Mouse (Mus musculus): ENCODE data around the gene Dhdh. TPM values are rescaled to one million over a fixed set of nuclear protein-coding genes. Genes with fewer than 3 reads are reported as not detected.

The Dhdh gene
- polyA plus RNA-seq, 1 experiment from 2014 or later: 4.1 TPM

Other genes with a start within 250 kb of the Dhdh start
- 1.1 and 2.5 TPM in 2 replicates for gene Cd37, start 249.7 kb downstream of the Dhdh start, polyA plus RNA-seq (2014; fragmentation: Nextera tagmentation; extraction: Ambion mirVana)
- 0.14 and 0.32 TPM in 2 replicates for gene Slc6a16, start 247.7 kb downstream of the Dhdh start, polyA plus RNA-seq (2014; fragmentation: Nextera tagmentation; extraction: Ambion mirVana)
- not detected in 2 replicates for gene Slc6a21, start 211.3 kb downstream of the Dhdh start, polyA plus RNA-seq (2014; fragmentation: Nextera tagmentation; extraction: Ambion mirVana)
- gene Trpm4, start 155.0 kb downstream of the Dhdh start, polyA plus RNA-seq (2014; fragmentation: Nextera tagmentation; extraction: Ambion mirVana): 5.2 and 6.9 TPM in 2 replicates
- 0.68 and 0.77 TPM in 2 replicates for gene Hrc, start 153.5 kb downstream of the Dhdh start, polyA plus RNA-seq (2014; fragmentation: Nextera tagmentation; extraction: Ambion mirVana)
- 8.2 and 9.5 TPM in 2 replicates for gene Ppfia3, start 121.8 kb downstream of the Dhdh start, polyA plus RNA-seq (2014; fragmentation: Nextera tagmentation; extraction: Ambion mirVana)
- gene Lin7b, start 118.2 kb downstream of the Dhdh start, polyA plus RNA-seq (2014; fragmentation: Nextera tagmentation; extraction: Ambion mirVana): 0.92 and 1.7 TPM in 2 replicates
- 76.5 and 114 TPM in 2 replicates for gene Snrnp70, start 93.1 kb downstream of the Dhdh start, polyA plus RNA-seq (2014; fragmentation: Nextera tagmentation; extraction: Ambion mirVana)
- 0.11 TPM in 1 of 2 replicates, not detected in the other for gene Kcna7, start 83.2 kb downstream of the Dhdh start, polyA plus RNA-seq (2014; fragmentation: Nextera tagmentation; extraction: Ambion mirVana)
- 0.99 and 1.2 TPM in 2 replicates for gene Ntf5, start 75.1 kb downstream of the Dhdh start, polyA plus RNA-seq (2014; fragmentation: Nextera tagmentation; extraction: Ambion mirVana)
- 0.47 TPM in 1 of 2 replicates, not detected in the other for gene Lhb, start 68.0 kb downstream of the Dhdh start, polyA plus RNA-seq (2014; fragmentation: Nextera tagmentation; extraction: Ambion mirVana)
- 29.2 and 30.6 TPM in 2 replicates for gene Gys1, start 54.0 kb downstream of the Dhdh start, polyA plus RNA-seq (2014; fragmentation: Nextera tagmentation; extraction: Ambion mirVana)
- gene Ruvbl2, start 50.7 kb downstream of the Dhdh start, polyA plus RNA-seq (2014; fragmentation: Nextera tagmentation; extraction: Ambion mirVana): 168 and 178 TPM in 2 replicates
- 5,748 and 5,943 TPM in 2 replicates for gene Ftl1, start 28.9 kb downstream of the Dhdh start, polyA plus RNA-seq (2014; fragmentation: Nextera tagmentation; extraction: Ambion mirVana)
- 128 and 196 TPM in 2 replicates for gene Bax, start 21.9 kb downstream of the Dhdh start, polyA plus RNA-seq (2014; fragmentation: Nextera tagmentation; extraction: Ambion mirVana)
- 0.40 and 0.54 TPM in 2 replicates for gene Tulp2, start 6.9 kb downstream of the Dhdh start, polyA plus RNA-seq (2014; fragmentation: Nextera tagmentation; extraction: Ambion mirVana)
- not detected in 2 replicates for gene Gm45808, start 2.0 kb downstream of the Dhdh start, polyA plus RNA-seq (2014; fragmentation: Nextera tagmentation; extraction: Ambion mirVana)
- 88.6 and 92.7 TPM in 2 replicates for gene Nucb1, start 21.6 kb upstream of the Dhdh start, polyA plus RNA-seq (2014; fragmentation: Nextera tagmentation; extraction: Ambion mirVana)
- 15.1 and 15.7 TPM in 2 replicates for gene Ppp1r15a, start 37.5 kb upstream of the Dhdh start, polyA plus RNA-seq (2014; fragmentation: Nextera tagmentation; extraction: Ambion mirVana)
- 2.1 and 2.3 TPM in 2 replicates for gene Plekha4, start 37.5 kb upstream of the Dhdh start, polyA plus RNA-seq (2014; fragmentation: Nextera tagmentation; extraction: Ambion mirVana)
- gene Hsd17b14, start 66.1 kb upstream of the Dhdh start, polyA plus RNA-seq (2014; fragmentation: Nextera tagmentation; extraction: Ambion mirVana): 0.45 and 0.46 TPM in 2 replicates
- gene Bcat2, start 81.3 kb upstream of the Dhdh start, polyA plus RNA-seq (2014; fragmentation: Nextera tagmentation; extraction: Ambion mirVana): 26.6 and 31.4 TPM in 2 replicates
- gene Fgf21, start 126.7 kb upstream of the Dhdh start, polyA plus RNA-seq (2014; fragmentation: Nextera tagmentation; extraction: Ambion mirVana): not detected in 2 replicates
- not detected in 2 replicates for gene Fut1, start 128.5 kb upstream of the Dhdh start, polyA plus RNA-seq (2014; fragmentation: Nextera tagmentation; extraction: Ambion mirVana)
- gene Izumo1, start 133.0 kb upstream of the Dhdh start, polyA plus RNA-seq (2014; fragmentation: Nextera tagmentation; extraction: Ambion mirVana): 0.12 and 0.18 TPM in 2 replicates
- gene Rasip1, start 138.7 kb upstream of the Dhdh start, polyA plus RNA-seq (2014; fragmentation: Nextera tagmentation; extraction: Ambion mirVana): 4.9 and 5.1 TPM in 2 replicates
- gene Mamstr, start 151.2 kb upstream of the Dhdh start, polyA plus RNA-seq (2014; fragmentation: Nextera tagmentation; extraction: Ambion mirVana): 1.7 and 2.1 TPM in 2 replicates
- gene Fut2, start 177.6 kb upstream of the Dhdh start, polyA plus RNA-seq (2014; fragmentation: Nextera tagmentation; extraction: Ambion mirVana): 0.06 and 0.27 TPM in 2 replicates
- gene Ntn5, start 195.2 kb upstream of the Dhdh start, polyA plus RNA-seq (2014; fragmentation: Nextera tagmentation; extraction: Ambion mirVana): 0.21 and 0.22 TPM in 2 replicates
- gene Sec1, start 205.6 kb upstream of the Dhdh start, polyA plus RNA-seq (2014; fragmentation: Nextera tagmentation; extraction: Ambion mirVana): 0.29 and 0.75 TPM in 2 replicates
- gene Car11, start 211.0 kb upstream of the Dhdh start, polyA plus RNA-seq (2014; fragmentation: Nextera tagmentation; extraction: Ambion mirVana): 8.8 and 9.9 TPM in 2 replicates
- 2.2 and 2.8 TPM in 2 replicates for gene Dbp, start 216.3 kb upstream of the Dhdh start, polyA plus RNA-seq (2014; fragmentation: Nextera tagmentation; extraction: Ambion mirVana)
- 904 and 927 TPM in 2 replicates for gene Rpl18, start 226.7 kb upstream of the Dhdh start, polyA plus RNA-seq (2014; fragmentation: Nextera tagmentation; extraction: Ambion mirVana)
- gene Sphk2, start 229.2 kb upstream of the Dhdh start, polyA plus RNA-seq (2014; fragmentation: Nextera tagmentation; extraction: Ambion mirVana): 13.6 and 17.6 TPM in 2 replicates
- 0.80 TPM in 2 replicates for gene Fam83e, start 232.4 kb upstream of the Dhdh start, polyA plus RNA-seq (2014; fragmentation: Nextera tagmentation; extraction: Ambion mirVana)
- not detected in 2 replicates for gene Spaca4, start 237.0 kb upstream of the Dhdh start, polyA plus RNA-seq (2014; fragmentation: Nextera tagmentation; extraction: Ambion mirVana)